Mouse (Mus musculus) cerebellum, postnatal 4 days (tissue): Measurements from ENCODE around the gene Cacng5.

Experiments used
- DNase-seq, 2 experiments: peaks; one replicate each; pipeline ENCODE4 v3.0.0; 2022; ENCODE audit warnings: low spot score in 2 of 2, mixed read lengths in 1 of 2

The Cacng5 gene

DNA sequence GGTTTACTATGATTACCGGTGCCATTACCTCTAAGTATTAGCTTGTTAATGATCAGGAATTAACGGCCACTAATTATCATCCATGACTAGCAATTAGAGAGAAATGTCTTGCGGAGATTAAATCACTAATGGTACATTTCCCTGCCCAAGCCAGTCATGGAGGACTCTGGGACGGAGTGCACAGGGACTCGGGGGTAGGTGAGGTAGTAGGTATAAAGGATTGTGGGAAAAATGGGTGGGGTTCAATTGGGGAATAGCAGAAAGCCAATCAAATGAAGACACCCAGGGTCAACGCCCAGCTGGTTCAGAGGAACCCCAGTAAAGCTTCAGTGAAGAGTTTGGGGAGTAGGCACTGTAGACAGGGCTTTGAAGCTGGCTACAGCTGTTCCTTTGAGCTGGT is 27.5 kb downstream of the Cacng5 start:
- no peak for DNase-seq

- DNase-seq: peak in 1 of 2 experiments; percentile 32
Observed at GRCm38 (mm10) chr11:107876840-107877239, 38.0 kb downstream of the Cacng5 start.

DNA sequence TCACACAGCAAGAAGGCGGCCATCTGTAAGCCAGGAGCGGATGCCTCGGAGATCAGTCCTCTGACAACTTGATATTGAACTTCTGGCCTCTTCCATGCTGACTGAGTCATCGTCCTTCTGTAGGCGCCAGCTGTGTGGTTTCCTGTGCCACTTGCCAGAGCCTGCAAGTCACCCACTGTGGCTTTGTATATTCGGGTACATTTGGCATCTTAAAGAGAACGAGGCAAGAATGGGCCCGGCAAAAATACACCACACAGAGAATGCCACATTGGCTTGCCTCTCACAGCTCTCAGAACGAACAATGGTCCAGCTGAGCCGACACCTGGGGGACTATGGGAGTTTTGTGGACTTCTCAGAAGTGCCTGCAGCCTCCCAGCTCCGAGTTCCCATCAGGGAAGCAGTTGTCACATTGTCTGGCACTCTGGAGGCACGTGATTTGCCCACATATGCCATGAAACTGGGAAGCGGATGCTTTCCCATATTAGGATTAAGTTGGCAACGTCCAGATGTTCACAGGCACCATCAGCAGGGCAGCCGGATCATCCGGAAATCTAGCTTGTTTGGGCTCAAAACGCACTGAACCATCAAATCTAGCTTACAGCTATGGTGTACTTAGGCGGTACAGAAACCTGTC is 38.9 kb downstream of the Cacng5 start:
- no peak for DNase-seq

GRCm38 (mm10) chr11:107872743-107873142 is 42.1 kb downstream of the Cacng5 start:
- DNase-seq: no peak

- no peak for DNase-seq
Observed at GRCm38 (mm10) chr11:107867509-107867908, 47.3 kb downstream of the Cacng5 start.

DNA sequence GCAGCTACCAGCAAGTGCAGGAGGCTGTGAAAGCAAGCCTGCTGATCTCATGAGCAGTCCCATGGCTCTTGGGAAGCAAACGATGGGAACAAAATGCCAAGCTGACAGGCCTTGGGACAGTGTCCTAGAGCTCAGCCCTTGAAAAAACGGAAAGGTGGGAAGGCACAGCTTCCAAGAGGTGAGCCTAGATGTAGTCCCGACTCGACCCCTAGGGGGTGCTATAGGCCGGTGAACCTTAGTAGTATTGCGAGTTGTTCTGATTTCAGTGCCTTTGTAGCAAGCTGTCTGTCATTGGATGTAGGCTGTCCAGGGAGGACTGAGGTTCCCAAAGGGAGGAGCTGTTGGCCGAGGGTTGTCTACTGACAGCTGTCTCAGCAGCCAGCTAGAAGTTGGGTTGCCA is 49.7 kb downstream of the Cacng5 start:
- DNase-seq: peak; percentile 84 to 93

DNA sequence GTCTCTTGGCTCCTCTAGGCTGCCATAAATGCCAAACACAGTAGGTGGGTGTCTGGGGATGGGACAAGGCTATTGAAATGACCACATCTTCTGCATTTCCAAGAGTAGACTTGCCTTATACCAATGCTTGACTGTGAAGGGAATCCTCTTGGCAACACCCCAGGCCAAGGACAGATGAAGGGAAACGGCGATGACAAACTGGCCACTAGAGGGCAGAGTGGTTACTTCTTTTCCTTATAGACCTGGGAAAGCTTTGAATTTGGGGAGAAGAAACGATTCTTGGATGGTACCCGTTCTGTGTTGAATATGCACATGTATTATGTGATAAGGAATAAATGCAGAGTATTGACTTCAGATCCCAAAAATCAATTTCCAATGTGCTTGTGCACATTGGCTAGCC is 50.8 kb downstream of the Cacng5 start:
- DNase-seq: peak; percentile 53 to 88

DNA sequence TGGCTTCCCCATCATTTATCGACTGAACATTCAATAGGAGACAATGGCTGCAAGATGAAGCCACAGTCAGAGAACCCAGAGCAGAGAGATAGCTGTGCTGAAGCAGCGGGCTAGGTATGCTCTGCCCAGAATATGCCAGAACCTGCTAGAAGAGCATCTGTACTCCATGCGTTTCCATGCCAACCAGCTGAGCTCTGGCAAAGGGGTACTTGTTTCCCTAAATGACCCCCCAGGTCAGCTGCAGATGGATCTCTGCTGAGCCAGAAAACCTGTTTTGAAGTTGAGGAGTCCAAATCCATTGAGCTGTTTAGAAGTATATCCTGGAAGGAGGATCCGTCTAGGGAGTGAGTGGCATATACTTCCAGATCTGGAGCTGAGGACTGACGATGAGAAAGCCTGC is 53.1 kb downstream of the Cacng5 start:
- peak in 1 of 2 experiments; percentile 37 for DNase-seq

- DNase-seq: no peak
Observed at GRCm38 (mm10) chr11:107859871-107860270, 55.0 kb downstream of the Cacng5 start.

GRCm38 (mm10) chr11:107859288-107859687 is 55.6 kb downstream of the Cacng5 start:
- peak; percentile 43 to 62 for DNase-seq

DNA sequence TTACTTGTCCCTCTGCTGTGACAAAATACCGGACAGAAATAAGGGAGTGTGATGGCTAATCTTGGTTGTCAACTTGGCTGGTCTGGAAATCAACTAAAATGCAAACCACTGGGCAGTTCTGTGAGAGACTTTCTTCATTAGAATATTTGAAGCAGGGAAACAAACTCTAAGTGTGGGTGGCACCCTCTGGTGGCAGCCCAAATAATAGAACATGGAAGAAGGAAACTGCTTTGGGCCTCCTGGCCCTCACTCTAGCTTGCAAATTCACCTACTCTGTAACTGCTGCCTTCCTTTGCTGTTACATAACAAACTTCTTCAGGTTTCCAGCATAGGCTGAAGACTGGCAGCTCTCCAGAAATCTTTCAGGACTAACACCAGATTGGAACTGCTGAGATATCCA is 61.8 kb downstream of the Cacng5 start:
- DNase-seq: peak; percentile 42 to 76

GRCm38 (mm10) chr11:107849621-107850020 is 65.2 kb downstream of the Cacng5 start:
- DNase-seq: peak in 1 of 2 experiments; percentile 53

- DNase-seq: no peak
Observed at GRCm38 (mm10) chr11:107844175-107844574, 70.7 kb downstream of the Cacng5 start.

DNA sequence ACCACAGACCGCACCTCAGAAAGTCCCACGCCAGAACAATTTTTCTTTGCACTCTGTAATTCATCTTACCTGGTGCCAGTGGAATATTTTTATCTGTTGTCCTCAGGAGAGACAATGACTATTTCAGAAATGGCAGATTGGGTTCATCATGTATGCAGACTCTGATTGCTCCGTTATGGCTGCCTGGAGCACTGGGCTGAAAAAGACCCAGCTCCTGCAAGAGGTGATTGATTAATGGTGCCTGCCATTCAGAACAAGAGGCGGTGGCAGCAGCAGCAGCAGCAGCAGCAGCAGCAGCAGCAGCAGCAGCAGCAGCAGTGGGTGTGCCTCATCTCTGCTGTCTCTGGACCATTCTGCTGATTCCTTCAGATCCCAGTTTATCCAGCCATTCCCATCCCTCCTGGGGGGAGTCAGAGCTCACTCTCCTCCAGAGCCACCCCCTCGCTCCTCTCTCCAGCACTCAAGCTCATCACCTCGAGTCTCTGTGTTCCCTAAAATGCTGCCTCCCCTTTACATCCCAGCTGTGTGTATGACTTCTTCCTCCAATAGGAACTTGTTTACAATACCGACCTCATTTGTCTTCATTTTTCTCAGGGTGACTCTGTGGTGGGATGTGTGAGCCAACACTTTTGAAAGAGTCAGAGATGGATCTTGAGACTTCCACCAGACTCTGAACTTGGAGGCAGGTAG is 81.4 kb downstream of the Cacng5 start:
- no peak for DNase-seq
